Mouse (Mus musculus): Measurements from ENCODE around the gene Vsig2. TPM values are rescaled to one million over a fixed set of nuclear protein-coding genes. Genes with fewer than 3 reads are reported as not detected.

Gene Vsig2
- polyA plus RNA-seq (2015; fragmentation: Nextera tagmentation; extraction: Ambion mirVana), result 94.0 and 94.3 TPM in 2 replicates

DNA sequence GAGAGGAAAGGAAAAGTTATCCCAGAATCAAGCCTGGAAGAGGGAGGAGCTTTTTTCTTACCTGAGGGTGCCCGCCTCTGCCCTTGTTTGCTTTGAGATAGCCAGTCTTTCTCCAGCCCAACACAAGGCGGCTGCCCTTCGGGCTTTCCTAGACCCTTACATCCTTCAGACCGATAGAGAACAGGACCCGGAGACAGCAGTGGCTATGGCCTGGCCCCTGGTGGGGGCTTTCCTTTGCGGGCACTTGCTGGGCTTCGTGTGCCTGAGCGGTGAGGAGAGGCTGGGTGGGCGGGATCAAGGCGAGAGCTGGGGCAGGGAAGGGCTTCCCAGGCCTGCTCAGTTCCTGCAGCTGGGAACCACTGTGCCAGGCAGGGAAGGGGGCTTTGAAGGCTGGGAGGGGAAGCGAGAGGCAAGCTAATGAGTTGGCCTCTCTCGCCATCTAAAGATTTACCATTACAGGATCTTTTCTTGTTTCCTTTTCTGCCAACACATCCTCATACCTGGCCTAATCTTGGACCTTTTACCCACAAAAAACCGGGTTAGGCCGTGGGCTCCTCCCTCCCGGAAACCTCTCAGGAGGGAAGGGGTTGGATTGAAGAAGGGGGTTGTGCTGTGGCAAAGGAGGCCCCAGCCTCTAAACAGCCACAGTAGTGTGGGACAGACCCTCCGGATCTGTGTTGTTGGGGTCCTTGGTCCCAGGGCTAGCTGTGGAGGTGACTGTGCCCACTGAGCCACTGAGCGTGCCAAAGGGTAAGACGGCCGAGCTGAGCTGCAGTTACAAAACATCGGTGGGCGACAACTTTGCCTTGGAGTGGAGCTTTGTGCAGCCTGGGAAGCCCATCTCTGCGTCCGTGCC lies at the start of gene Vsig2:
Gene Vsig2 (plus strand): TSS at position 86 of the 856 bp plus-strand sequence.

GRCm38 (mm10) chr9:37527396-37528224 lies 11.4 kb upstream of the Vsig2 start, which contains the start of gene Esam:
TSS of gene Esam (plus strand) at chr9:37528078.

DNA sequence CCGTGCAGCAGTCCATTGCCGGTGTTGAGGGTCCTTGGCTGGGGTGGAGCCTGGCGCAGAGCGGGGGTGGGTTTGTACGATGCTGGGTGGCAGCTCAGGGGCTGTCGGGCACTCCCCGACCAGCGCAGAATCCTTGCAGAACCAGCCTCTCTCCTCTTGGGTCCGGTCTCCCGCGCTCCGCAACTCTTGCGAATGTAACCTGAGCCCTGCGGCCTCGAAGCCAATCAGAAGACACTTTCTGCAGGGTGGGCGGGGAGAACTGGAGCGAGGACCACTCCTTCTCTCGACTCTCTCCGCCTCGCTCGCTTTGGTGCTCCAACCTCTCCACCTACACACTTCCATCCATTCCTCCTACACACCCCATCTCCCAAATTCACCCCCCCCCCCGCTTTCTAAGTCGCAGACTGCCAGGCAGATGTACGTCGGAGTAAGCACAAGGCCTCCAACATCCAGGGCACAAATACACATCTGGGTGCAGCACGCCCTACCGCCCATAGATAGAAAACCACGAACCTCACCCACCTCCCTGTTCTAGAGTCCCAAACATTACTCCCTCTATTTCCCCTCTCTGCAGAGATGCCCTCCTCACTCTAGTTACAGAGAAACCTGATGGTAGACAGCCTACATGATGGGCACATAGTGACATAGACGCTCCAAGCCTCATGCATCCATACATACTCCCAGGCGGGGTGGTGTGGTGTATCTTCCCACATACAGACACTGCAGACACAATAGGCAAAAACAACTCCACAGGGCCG lies 13.7 kb downstream of the Vsig2 start, which contains the start of gene Nrgn:
Gene Nrgn (minus strand): TSS at position 369 of the 758 bp plus-strand sequence.

GRCm38 (mm10) chr9:37554838-37555748 lies 16.0 kb downstream of the Vsig2 start, which contains the start of gene Siae:
TSS of gene Siae (plus strand) at chr9:37555698.

Other genes with a start within 250 kb of the Vsig2 start
- 2.4 and 2.5 TPM in 2 replicates for gene Ccdc15, start 190.8 kb upstream of the Vsig2 start, polyA plus RNA-seq (2015; fragmentation: Nextera tagmentation; extraction: Ambion mirVana)
- gene Hepacam, start 171.9 kb upstream of the Vsig2 start, polyA plus RNA-seq (2015; fragmentation: Nextera tagmentation; extraction: Ambion mirVana), result 0.04 and 0.06 TPM in 2 replicates
- 5.7 and 7.4 TPM in 2 replicates for gene Robo4, start 137.4 kb upstream of the Vsig2 start, polyA plus RNA-seq (2015; fragmentation: Nextera tagmentation; extraction: Ambion mirVana)
- not detected in 2 replicates for gene Robo3, start 106.0 kb upstream of the Vsig2 start, polyA plus RNA-seq (2015; fragmentation: Nextera tagmentation; extraction: Ambion mirVana)
- gene Msantd2, start 49.9 kb upstream of the Vsig2 start, polyA plus RNA-seq (2015; fragmentation: Nextera tagmentation; extraction: Ambion mirVana), result 6.8 and 7.4 TPM in 2 replicates
- 28.9 and 34.3 TPM in 2 replicates for gene Esam, start 11.2 kb upstream of the Vsig2 start, polyA plus RNA-seq (2015; fragmentation: Nextera tagmentation; extraction: Ambion mirVana)
- gene Nrgn, start 13.6 kb downstream of the Vsig2 start, polyA plus RNA-seq (2015; fragmentation: Nextera tagmentation; extraction: Ambion mirVana), result 1.6 and 3.7 TPM in 2 replicates
- 5.3 and 6.4 TPM in 2 replicates for gene Siae, start 16.4 kb downstream of the Vsig2 start, polyA plus RNA-seq (2015; fragmentation: Nextera tagmentation; extraction: Ambion mirVana)
- 3.1 and 3.4 TPM in 2 replicates for gene Spa17, start 74.5 kb downstream of the Vsig2 start, polyA plus RNA-seq (2015; fragmentation: Nextera tagmentation; extraction: Ambion mirVana)
- gene Tbrg1, start 118.1 kb downstream of the Vsig2 start, polyA plus RNA-seq (2015; fragmentation: Nextera tagmentation; extraction: Ambion mirVana), result 133 and 144 TPM in 2 replicates
- gene Panx3, start 130.0 kb downstream of the Vsig2 start, polyA plus RNA-seq (2015; fragmentation: Nextera tagmentation; extraction: Ambion mirVana), result 0.10 TPM in 1 of 2 replicates, not detected in the other
- gene Olfr160, start 177.0 kb downstream of the Vsig2 start, polyA plus RNA-seq (2015; fragmentation: Nextera tagmentation; extraction: Ambion mirVana), result not detected in 2 replicates
- gene Olfr874, start 205.9 kb downstream of the Vsig2 start, polyA plus RNA-seq (2015; fragmentation: Nextera tagmentation; extraction: Ambion mirVana), result not detected in 2 replicates
- not detected in 2 replicates for gene Olfr875, start 232.6 kb downstream of the Vsig2 start, polyA plus RNA-seq (2015; fragmentation: Nextera tagmentation; extraction: Ambion mirVana)

Measured in urinary bladder, postnatal 0 days (tissue).